12 mouse cellular contexts compared by ENCODE assay signal in the genomic region with DNA sequence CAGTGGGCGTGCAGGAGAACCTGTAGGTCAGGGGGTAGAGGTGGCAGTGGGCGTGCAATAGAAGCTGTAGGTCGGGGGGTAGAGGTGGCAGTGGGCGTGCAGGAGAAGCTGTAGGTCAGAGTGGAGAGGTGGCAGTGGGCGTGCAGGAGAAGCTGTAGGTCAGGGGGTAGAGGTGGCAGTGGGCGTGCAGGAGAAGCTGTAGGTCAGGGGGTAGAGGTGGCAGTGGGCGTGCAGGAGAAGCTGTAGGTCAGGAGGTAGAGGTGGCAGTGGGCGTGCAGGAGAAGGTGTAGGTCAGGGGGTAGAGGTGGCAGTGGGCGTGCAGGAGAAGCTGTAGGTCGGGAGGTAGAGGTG. TPM values are rescaled to one million over a fixed set of nuclear protein-coding genes. Genes with fewer than 3 reads are reported as not detected.
DNase-seq lines count a peak whose midpoint lies in the region; ATAC-seq lines count a peak whose summit lies in the region.
"Not testable (repeated sequence)": the region's sequence is repeated elsewhere in the genome, so short reads cannot be mapped to it uniquely, and the experiment has no call there.
"Had no signal": no experiment of that assay in that cellular context is flagged by ENCODE, and none has a peak within 500 bp of the region (broad histone marks: within the 10 kb centered on the region; RNA-seq: fewer than 3 reads in every experiment).

No protein-coding gene starts in this region.

- not testable (repeated sequence) for ATAC-seq in embryonic facial prominence, embryonic 14.5 days (ENCODE audit: low read depth)
- ATAC-seq in megakaryocyte, adult 5-6 weeks (ENCODE audit: poor library complexity, severe bottlenecking): peak; percentile 60

- DNase-seq in Muller cell, postnatal 12 days (ENCODE audit: inconsistent ontology term): peak; percentile 35
- DNase-seq in c-Kit-positive CD71-negative TER-119-negative erythroid progenitor cells, embryonic 14.5 days (ENCODE audit: low read depth): peak; percentile 30
- DNase-seq in embryonic facial prominence, embryonic 14.5 days (ENCODE audit: low spot score): peak; percentile 84
- DNase-seq in heart, adult 18-20 months: peak; percentile 18 to 27
- peak; percentile 37 to 74 for DNase-seq in kidney, postnatal 25 days
- peak; percentile 31 for DNase-seq in right cerebral cortex, postnatal 25 days
- DNase-seq in thymus, postnatal 36 days: peak; percentile 35 to 45

- WGBS in embryonic facial prominence, embryonic 14.5 days: 84% methylated on average over 10 of the region's 10 CpGs

- H3K4me2 ChIP-seq in embryonic facial prominence, embryonic 14.5 days (ENCODE audit: low read depth, low read length): not testable (repeated sequence)

- not testable (repeated sequence) for H3K36me3 ChIP-seq in embryonic facial prominence, embryonic 14.5 days (ENCODE audit: control insufficient read depth, insufficient read depth, low read length)

- H3K27me3 ChIP-seq in embryonic facial prominence, embryonic 14.5 days (replicated peaks; ENCODE audit: control insufficient read depth, insufficient read depth, low read length): not testable (repeated sequence)

- H3K9me3 ChIP-seq in embryonic facial prominence, embryonic 14.5 days (ENCODE audit: control insufficient read depth, low read length): not testable (repeated sequence)

- not testable (repeated sequence) for H3K4me3 ChIP-seq in embryonic facial prominence, embryonic 14.5 days (ENCODE audit: low read depth, low read length)

- not testable (repeated sequence) for H3K27ac ChIP-seq in embryonic facial prominence, embryonic 14.5 days (replicated peaks; ENCODE audit: low read depth, low read length)

- peaks cover 11% of the 10 kb centered on the region for H3K4me1 ChIP-seq in embryonic facial prominence, embryonic 14.5 days (ENCODE audit: control insufficient read depth, insufficient read depth, low read length)

- H3K9ac ChIP-seq in embryonic facial prominence, embryonic 14.5 days (ENCODE audit: low read depth, low read length): not testable (repeated sequence)

RNA-seq across cellular contexts. Expression of gene Tmem125, which starts 4.3 kb away (rescaled TPM):
- polyA plus RNA-seq in embryonic facial prominence, embryonic 14.5 days (2014; fragmentation: Nextera tagmentation; extraction: Ambion mirVana): 5.6 and 5.8 TPM in 2 replicates
- total RNA-seq in heart, adult 18-20 months (2021): not detected
- 0.18 TPM in 1 of 2 replicates, not detected in the other for total RNA-seq in megakaryocyte, adult 5-6 weeks (2015)
- total RNA-seq in megakaryocyte, adult 5-6 weeks (2017): not detected in 2 replicates
- polyA plus RNA-seq: macrophage had no signal

RNA-seq across cellular contexts. Expression of gene 2610528J11Rik, which starts 21.3 kb away (rescaled TPM):
- polyA plus RNA-seq in embryonic facial prominence, embryonic 14.5 days (2014; fragmentation: Nextera tagmentation; extraction: Ambion mirVana): 6.1 and 8.2 TPM in 2 replicates
- not detected for total RNA-seq in heart, adult 18-20 months (2021)
- not detected in 2 replicates for total RNA-seq in megakaryocyte, adult 5-6 weeks (2015)
- not detected in 2 replicates for total RNA-seq in megakaryocyte, adult 5-6 weeks (2017)
- total RNA-seq: heart, postnatal 10 days; left cerebral cortex, postnatal 14 days; neutrophil, adult 5-6 weeks had no signal
- polyA plus RNA-seq: macrophage had no signal

RNA-seq across cellular contexts. Expression of gene Tie1, which starts 58.2 kb away (rescaled TPM):
- 22.3 and 24.2 TPM in 2 replicates for polyA plus RNA-seq in embryonic facial prominence, embryonic 14.5 days (2014; fragmentation: Nextera tagmentation; extraction: Ambion mirVana)
- 10 to 100 TPM; 47.5 to 56.8 TPM for total RNA-seq in heart, adult 18-20 months (2021)
- 0.27 and 0.34 TPM in 2 replicates for total RNA-seq in megakaryocyte, adult 5-6 weeks (2015)
- total RNA-seq in megakaryocyte, adult 5-6 weeks (2017): 0.16 and 0.26 TPM in 2 replicates
- total RNA-seq: neutrophil, adult 5-6 weeks had no signal
- polyA plus RNA-seq: macrophage had no signal

Comparison
In these comparisons a context has a peak if more than half of its experiments do, and no peak if none do; other contexts are left out.
1. DNase-seq: peak in every context shown above with its lines; median percentile 84 in embryonic facial prominence, embryonic 14.5 days; 56 in kidney, postnatal 25 days; 40 in thymus, postnatal 36 days; 35 in Muller cell, postnatal 12 days; 31 in right cerebral cortex, postnatal 25 days; 30 in c-Kit-positive CD71-negative TER-119-negative erythroid progenitor cells, embryonic 14.5 days; 22 in heart, adult 18-20 months.
2. RNA of gene Tie1, which starts 58.2 kb away (total RNA-seq): 47.5 to 56.8 TPM in heart, adult 18-20 months; 0.16 to 0.34 TPM in megakaryocyte, adult 5-6 weeks; every median in the first group is over 10 times any median in the second.